Mouse (Mus musculus) lung, postnatal 4 days (tissue): ENCODE data around the gene Tfap2c.
A peak's percentile ranks its signal among the peaks of the same experiment; 100 is the strongest.

Experiments used
- DNase-seq, 2 experiments: peaks; one replicate each; pipeline ENCODE4 v3.0.0; 2021

Gene Tfap2c

GRCm38 (mm10) chr2:172549371-172550155, at the start of gene Tfap2c:
Tfap2c (plus strand) TSS chr2:172549593.
- peak; percentile 28 to 43 for DNase-seq

- no peak for DNase-seq
Measured at GRCm38 (mm10) chr2:172500752-172501316, 48.6 kb upstream of the Tfap2c start.

GRCm38 (mm10) chr2:172501341-172501740, 48.1 kb upstream of the Tfap2c start:
- peak in 1 of 2 experiments; percentile 19 for DNase-seq

- DNase-seq: no peak
Measured at GRCm38 (mm10) chr2:172502168-172502567, 47.2 kb upstream of the Tfap2c start.

- no peak for DNase-seq
Measured at GRCm38 (mm10) chr2:172506121-172506520, 43.3 kb upstream of the Tfap2c start.

- peak in 1 of 2 experiments; percentile 29 for DNase-seq
Measured at GRCm38 (mm10) chr2:172510056-172510712, 39.2 kb upstream of the Tfap2c start.

GRCm38 (mm10) chr2:172510899-172511298, 38.5 kb upstream of the Tfap2c start:
- no peak for DNase-seq

- DNase-seq: no peak
Measured at GRCm38 (mm10) chr2:172516407-172516992, 32.9 kb upstream of the Tfap2c start.

GRCm38 (mm10) chr2:172520616-172521371, 28.6 kb upstream of the Tfap2c start:
- DNase-seq: no peak

GRCm38 (mm10) chr2:172522528-172522927, 26.9 kb upstream of the Tfap2c start:
- DNase-seq: no peak

GRCm38 (mm10) chr2:172527175-172527574, 22.2 kb upstream of the Tfap2c start:
- no peak for DNase-seq

GRCm38 (mm10) chr2:172543987-172544386, 5.4 kb upstream of the Tfap2c start:
- DNase-seq: no peak

GRCm38 (mm10) chr2:172544601-172545127, 4.7 kb upstream of the Tfap2c start:
- no peak for DNase-seq

GRCm38 (mm10) chr2:172545592-172546235, 3.7 kb upstream of the Tfap2c start:
- no peak for DNase-seq

- DNase-seq: no peak
Measured at GRCm38 (mm10) chr2:172546551-172546950, 2.8 kb upstream of the Tfap2c start.

GRCm38 (mm10) chr2:172547116-172547515, 2.3 kb upstream of the Tfap2c start:
- peak; percentile 42 to 43 for DNase-seq

GRCm38 (mm10) chr2:172547807-172548586, 1.4 kb upstream of the Tfap2c start:
- no peak for DNase-seq

GRCm38 (mm10) chr2:172548672-172549255, 629 bp upstream of the Tfap2c start:
- DNase-seq: no peak

- DNase-seq: peak; percentile 63 to 70
Measured at GRCm38 (mm10) chr2:172550364-172551080, 1.1 kb downstream of the Tfap2c start.
